Mouse (Mus musculus): ENCODE measurements around the gene Pdia5.

The Pdia5 gene

DNA sequence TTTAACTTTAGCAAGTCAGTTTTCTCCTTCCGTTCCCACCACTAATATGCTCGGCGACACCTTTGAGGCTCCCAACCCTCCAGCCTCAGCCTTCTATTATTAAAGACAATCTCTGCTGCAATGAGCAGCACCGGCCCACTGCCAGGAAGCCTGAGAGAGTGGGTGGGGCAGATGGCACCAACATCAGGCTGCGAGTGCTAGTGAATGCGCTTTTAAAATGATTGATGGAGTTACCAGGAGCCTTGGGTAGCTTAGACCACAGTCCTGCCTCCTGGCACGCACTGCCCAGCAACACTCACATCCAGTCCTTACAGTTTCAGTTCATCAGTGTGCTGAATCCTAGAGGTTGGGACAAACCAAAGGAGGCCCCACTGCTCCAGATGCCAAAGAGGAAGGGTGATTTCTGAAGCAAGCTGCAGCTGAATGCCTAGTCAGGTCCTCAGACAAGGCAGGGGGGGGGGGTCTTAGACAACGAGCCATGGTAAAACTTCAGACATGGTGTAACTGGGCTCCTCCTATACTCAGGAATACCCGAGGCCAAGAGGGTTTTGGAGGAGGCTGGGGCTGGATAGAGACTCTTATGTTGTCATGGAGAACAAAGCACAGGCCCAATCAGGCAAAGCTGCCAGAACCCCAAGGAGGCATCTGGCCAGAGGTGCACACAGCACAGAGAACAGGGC is 49.2 kb downstream of the Pdia5 start:
- DNase-seq: no peak

GRCm38 (mm10) chr16:35439046-35439445 is 51.6 kb downstream of the Pdia5 start:
- no peak for DNase-seq

- DNase-seq: no peak
These were observed 59.1 kb downstream of the Pdia5 start for GRCm38 (mm10) chr16:35431608-35432007.

GRCm38 (mm10) chr16:35424926-35425325 is 65.7 kb downstream of the Pdia5 start:
- no peak for DNase-seq

DNA sequence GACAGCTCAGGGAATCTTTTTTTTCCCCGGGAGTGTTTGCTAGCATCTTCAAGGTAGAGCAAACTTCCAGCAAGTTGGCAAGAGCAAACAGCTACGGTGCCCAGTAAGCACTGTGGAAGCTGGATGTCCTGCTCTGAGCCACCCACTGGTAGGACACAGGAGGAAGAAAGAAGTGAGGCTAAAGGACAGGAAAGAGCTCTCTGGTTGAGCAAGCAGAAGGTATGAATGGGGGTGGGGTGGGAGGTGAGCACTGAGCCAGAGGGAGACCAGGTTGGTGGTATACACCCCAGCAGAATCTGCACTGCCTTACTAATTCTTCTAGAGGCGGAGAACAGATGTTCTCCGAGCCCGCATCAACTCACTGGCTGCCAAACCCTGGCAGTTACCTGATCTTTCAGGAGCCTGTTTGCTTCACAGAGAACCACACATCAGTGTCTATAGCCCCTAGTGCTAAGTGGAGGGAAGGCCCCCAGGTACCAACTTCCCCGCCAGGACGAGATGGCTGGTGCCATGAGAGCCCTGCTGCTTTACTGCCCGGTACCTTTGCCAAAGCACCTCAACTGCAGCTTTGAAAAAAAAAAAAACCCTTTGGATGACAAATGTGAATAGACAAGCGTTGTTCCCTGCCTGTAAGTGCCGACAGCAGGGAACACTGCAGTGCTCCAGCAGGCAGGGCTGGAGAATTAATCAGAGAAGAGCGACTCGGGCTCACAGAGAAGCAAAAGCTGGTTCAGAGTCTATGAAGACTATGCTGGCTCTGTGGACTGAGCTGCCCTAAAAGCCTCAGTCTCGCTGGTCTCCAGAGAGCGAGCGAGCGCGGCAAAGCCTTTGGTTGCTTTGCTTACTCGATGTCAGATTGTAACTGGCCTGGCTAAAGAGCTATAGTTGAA is 67.2 kb downstream of the Pdia5 start:
- no peak for DNase-seq

DNA sequence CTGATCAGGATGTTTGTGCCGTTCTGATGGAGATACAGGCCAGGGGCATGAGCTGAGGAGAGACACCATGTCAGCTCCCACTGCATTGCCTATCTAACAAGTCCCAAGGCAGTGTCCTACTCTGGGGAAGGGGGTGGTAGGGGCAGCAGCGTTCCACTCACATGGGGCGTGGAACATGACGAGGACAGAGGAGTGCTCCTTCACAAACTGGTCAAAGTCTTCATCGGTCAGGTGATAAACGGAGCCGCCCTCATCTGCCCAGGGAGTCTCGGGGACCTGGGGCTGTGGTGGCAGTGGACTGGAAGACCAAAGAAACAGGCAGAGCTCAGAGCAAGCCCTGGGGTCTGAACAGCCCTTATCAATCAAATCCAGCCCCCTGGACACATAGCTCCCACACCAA is 68.0 kb downstream of the Pdia5 start:
- no peak for DNase-seq

GRCm38 (mm10) chr16:35422141-35422540 is 68.5 kb downstream of the Pdia5 start:
- peak in 1 of 2 experiments; percentile 14 for DNase-seq

GRCm38 (mm10) chr16:35414616-35415015 is 76.1 kb downstream of the Pdia5 start:
- no peak for DNase-seq

DNA sequence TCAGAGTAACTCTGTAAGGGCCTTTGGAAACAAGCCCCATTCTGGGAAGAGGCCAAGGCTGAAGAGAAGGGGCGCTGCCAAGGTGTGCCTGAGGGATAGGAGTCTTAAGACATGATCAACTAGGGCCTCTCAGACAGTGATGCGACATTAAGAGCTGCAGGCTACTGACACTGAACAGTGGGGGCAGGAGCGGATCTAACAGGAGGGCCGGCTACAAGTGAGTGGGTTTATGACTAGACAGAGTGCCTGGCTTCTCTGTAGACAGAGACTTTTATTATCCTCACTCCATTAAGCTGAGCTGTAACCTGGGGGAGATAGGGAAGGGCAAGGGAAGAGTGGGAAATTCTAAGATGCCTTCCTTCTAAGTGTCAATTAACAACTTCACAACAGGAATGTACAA is 84.0 kb downstream of the Pdia5 start:
- DNase-seq: no peak

DNA sequence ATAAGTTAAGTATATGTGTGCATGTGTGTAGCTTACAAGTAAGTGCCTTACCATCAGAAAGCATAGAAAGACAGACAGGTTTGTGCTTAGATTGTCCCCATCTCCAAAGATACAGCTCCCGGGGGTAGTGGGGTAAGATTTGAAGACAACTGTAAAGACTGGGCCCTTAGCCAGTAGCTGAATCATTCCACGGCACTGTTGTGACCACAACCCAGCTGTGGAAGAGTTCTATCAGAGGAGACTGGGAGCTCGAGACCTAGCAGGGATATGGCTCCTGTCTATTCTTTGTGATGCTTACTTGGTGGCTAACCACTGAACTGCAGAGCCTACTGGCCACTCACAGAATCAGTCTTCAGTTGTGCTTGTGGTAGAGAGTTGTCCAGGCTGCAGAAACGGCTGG is 84.5 kb downstream of the Pdia5 start:
- no peak for DNase-seq

GRCm38 (mm10) chr16:35405348-35406080 is 85.2 kb downstream of the Pdia5 start:
- no peak for DNase-seq

- DNase-seq: no peak
These were observed 85.8 kb downstream of the Pdia5 start for GRCm38 (mm10) chr16:35404864-35405263.

DNA sequence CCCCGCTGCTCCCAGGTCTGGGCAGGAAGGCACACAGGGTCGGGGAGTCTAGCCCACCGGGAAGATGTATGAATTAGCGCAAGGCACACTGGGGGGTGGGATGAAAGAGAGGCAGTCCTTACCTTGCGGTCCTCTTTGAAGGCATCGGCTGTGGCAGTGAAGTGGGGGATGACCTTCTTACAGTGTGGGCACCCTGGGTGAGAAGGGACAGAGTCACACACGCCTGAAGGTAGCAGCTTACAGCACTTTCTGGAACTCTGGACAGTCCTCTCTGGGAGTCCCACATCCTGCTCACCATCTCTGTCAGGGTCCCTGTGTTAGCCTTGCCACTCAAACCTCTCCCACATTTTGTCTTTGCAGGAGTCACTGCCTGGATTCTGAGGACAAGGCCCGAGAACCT is 86.8 kb downstream of the Pdia5 start:
- DNase-seq: no peak

GRCm38 (mm10) chr16:35403356-35403755 is 87.3 kb downstream of the Pdia5 start:
- no peak for DNase-seq

GRCm38 (mm10) chr16:35392813-35393212 is 97.9 kb downstream of the Pdia5 start:
- DNase-seq: no peak

- DNase-seq: no peak
These were observed 105.0 kb downstream of the Pdia5 start for GRCm38 (mm10) chr16:35385654-35386053.

DNA sequence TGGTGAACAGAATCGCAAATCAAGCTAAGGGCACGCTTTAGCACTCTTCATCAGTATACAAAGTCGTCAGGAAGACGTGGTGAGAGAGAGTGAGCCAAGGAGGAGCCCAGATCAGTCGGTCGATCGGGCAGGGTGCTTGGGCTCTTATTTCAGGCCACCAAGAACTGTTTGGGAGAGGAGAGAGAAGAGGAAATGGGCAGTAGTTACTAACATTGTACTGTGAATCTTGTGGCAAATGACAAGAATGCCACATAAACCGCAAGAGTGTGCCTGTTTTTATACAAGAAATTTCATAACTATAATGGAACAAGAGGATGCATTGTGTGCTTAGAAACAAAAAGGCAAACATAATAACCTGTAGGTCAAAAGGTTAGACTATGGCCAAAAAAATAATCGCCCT is 110.6 kb downstream of the Pdia5 start:
- no peak for DNase-seq

DNA sequence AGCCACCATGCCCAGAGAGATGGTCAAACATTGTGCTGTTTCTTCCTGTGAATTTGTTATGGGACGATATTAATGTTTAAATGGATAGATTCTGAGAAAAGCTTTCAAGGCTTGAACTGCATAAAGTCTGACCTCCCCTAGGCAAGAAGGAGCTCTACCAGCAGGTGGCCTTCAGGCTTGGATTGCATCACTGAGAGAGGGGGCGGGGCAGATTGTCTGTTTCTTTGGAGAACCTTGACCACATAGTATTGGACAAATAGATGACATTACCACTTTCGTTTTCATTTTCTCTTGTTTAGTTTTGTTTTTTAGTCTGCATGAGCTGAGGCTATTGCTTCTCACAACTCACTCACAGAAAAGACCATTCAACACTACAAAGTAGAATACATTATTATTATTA is 111.3 kb downstream of the Pdia5 start:
- DNase-seq: no peak

DNA sequence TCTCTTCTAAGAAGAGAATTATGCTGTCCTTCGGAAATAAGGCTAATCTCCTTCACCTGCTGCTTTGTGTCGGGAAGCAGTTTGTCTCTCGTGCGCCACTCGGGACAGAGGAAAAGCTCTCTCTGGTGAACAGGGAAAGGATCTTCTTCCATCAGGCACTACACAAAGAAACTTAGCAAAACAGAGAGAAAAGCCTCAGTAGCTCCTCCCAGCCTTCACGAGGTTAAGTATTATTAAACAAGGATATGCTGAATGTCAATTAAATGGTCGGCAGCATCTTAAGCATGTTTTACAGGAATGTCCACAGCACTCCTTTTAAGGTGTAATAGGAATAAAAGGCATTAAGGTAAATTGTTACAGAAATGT is 126.6 kb downstream of the Pdia5 start:
- DNase-seq: no peak

DNA sequence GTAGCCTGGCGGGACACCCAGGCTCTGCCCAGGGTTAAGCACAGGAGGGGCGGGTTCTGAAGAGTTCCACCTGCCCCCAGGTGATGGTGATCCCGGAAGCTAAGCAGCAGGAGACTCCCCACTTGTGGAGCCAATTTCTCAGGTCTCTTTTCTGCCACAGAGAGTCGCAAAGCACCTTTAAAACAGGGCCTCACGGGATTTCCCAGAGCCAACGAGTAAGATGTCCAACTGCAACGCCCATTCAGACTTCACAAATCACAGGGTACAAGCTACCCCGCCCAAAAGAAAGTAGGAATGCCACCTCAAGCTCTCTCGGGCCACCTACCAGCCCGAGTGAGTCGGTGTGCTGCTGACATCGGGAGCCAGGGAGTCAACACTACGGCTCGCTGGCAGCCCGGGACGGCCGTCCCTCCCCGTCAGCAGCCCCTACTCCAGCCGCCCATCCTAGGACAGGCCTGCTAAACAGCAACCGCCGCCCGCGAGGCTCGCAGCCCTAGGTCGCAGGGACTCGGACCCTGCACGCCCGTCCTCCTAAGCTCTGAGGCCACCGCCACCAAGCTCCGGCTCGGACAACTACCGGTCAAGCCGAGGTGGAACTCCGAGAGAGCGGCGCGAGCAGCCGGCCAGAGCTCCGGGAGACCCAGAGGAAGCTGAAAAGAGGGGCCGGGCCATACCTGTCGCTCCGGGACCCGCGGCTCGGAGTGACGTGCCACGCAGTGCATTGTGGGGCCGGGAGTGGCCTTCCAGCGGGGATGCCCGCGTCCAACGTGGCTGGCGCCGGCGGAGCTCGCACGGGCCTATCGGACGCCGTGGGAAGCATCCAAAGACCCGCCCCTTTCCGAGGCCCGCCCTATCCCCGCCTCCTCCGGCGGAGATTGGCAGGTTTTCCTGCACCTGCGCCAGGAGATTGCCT is 127.3 kb downstream of the Pdia5 start, which contains the start of gene Sec22a:
Gene Sec22a (minus strand): TSS at position 769 of the 913 bp plus-strand sequence.
- DNase-seq: peak; percentile 94 to 96

DNA sequence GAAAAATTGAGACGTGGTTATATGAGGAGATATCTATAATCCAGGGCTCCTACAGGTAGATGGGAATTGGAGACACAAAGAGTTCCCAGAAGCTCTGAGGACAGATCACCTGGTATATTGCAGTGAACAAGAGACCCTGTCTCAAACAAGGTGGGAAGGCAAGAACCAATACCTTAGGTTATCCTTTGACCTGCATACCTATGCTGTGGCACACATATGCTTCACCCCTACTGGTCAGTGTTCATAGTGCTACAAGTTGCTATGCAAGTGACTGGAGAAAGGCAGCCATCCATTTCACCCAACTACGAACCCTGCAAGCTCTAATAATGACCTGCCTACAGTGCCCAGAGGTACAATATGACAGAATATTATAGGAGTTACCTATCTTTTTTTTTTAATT is 128.5 kb downstream of the Pdia5 start:
- no peak for DNase-seq

DNA sequence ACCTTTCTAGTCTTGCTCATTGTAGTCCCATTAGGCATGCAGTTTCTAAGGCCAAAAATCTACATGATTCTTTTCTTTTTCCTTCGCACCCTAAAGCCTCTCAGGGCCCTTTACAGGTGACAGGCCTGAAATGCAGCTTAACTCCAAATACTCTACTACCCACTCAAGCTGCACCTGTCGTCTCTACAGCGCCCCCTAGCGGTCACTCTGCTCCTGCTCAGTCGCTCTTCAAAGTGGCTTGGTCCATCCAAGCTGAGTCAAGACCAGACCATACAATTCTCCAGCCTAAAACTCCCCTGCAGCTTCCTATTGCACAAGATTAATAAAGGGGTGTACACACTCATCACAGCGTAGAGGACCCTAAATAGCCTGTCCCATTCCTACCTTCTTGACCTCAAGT is 130.1 kb downstream of the Pdia5 start:
- peak; percentile 34 to 57 for DNase-seq
